Mouse (Mus musculus) lung, adult 2 months (tissue): Measurements from ENCODE around the gene Rnf34.

Experiments
- CTCF ChIP-seq: fragments of 200-500 bp; IDR thresholded peaks from 2 replicates; pipeline ENCODE4 v1.5.1; 2011; ENCODE audit warnings: mild to moderate bottlenecking, low read length, control low read depth; ENCODE audit not compliant: insufficient read depth
- POLR2A ChIP-seq: fragments of 200-500 bp; IDR thresholded peaks from 2 replicates; pipeline ENCODE4 v1.6.1; 2011; ENCODE audit warnings: low read depth, mild to moderate bottlenecking, control low read depth, low read length, borderline replicate concordance; ENCODE audit errors: extremely low read depth

DNA sequence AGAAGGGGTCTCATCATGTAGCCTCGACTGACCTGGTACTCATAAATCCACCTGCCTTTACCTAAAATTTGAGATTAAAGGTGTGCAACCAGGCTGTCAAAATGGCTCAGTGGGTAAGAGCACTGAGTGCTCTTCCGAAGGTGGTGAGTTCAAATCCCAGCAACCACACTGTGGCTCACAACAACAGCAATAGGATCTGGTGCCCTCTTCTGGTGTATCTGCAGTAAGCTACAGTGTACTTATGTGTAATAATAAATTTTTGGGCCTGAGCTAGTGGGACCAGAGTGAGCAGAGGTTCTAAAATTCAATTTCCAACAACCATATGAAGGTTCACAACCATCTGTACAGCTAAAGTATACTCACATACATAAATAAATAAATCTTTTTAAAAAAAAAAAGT, 58.2 kb downstream of the Rnf34 start:
- TF ChIP-seq POLR2A (no peak), CTCF (no peak)
